Mouse (Mus musculus) forebrain, embryonic 16.5 days (tissue): Measurements from ENCODE around the gene Ugt1a10. TPM values are rescaled to one million over a fixed set of nuclear protein-coding genes. Genes with fewer than 3 reads are reported as not detected.

Experiments used
- ATAC-seq: fragments of 200-750 bp; cut with Nextera tagmentation; 2 replicates; pipeline ENCODE4 v1.8.0; 2017; ENCODE audit warnings: mild to moderate bottlenecking, moderate library complexity
- H3K27ac ChIP-seq: fragments of 300-500 bp; sonication (generic); 2 replicates; pipeline ENCODE4 v1.5.1; 2014; ENCODE audit warnings: low read length, control low read depth
- H3K27me3 ChIP-seq: fragments of 300-500 bp; sonication (generic); replicated peaks from 2 replicates; pipeline ENCODE4 v1.6.1; 2014; ENCODE audit warnings: low read length; ENCODE audit not compliant: control insufficient read depth, insufficient read depth
- H3K36me3 ChIP-seq: fragments of 300-500 bp; sonication (generic); 2 replicates; pipeline ENCODE4 v1.6.1; 2014; ENCODE audit not compliant: control insufficient read depth, insufficient read depth
- H3K4me1 ChIP-seq: fragments of 300-500 bp; sonication (generic); replicated peaks from 2 replicates; pipeline ENCODE4 v1.6.1; 2014; ENCODE audit warnings: low read length; ENCODE audit not compliant: control insufficient read depth, insufficient read depth
- H3K4me2 ChIP-seq: fragments of 300-500 bp; sonication (generic); 2 replicates; pipeline ENCODE4 v1.6.1; 2014; ENCODE audit warnings: mild to moderate bottlenecking, low read length, control low read depth
- H3K4me3 ChIP-seq: fragments of 300-500 bp; sonication (generic); replicated peaks from 2 replicates; pipeline ENCODE4 v1.5.1; 2014; ENCODE audit warnings: mild to moderate bottlenecking, low read length, control low read depth
- H3K9ac ChIP-seq: fragments of 300-500 bp; sonication (generic); replicated peaks from 2 replicates; pipeline ENCODE4 v1.6.1; 2014; ENCODE audit warnings: low read depth, low read length, control low read depth
- H3K9me3 ChIP-seq: fragments of 300-500 bp; sonication (generic); 2 replicates; pipeline ENCODE4 v1.6.1; 2016; ENCODE audit warnings: low read length; ENCODE audit not compliant: control insufficient read depth
- WGBS: fragments of 180-500 bp; shearing (Covaris S2); extraction: QIAGEN DNeasy Blood & Tissue Kit; methylation state at CpG from one replicate; pipeline ENCODE4 v1.1.7; 2014; 5-methylcytosine and 5-hydroxymethylcytosine counted together
- polyA plus RNA-seq: library from polyadenylated mRNA; unstranded; fragments of >200 nt; fragmentation: Nextera tagmentation; extraction: Ambion mirVana; gene quantifications from 2 replicates; pipeline ENCODE4 v1.2.1, GENCODE M21; 2015

Ugt1a10 gene
- polyA plus RNA-seq, 1 experiment from 2014 or later, result not detected

DNA sequence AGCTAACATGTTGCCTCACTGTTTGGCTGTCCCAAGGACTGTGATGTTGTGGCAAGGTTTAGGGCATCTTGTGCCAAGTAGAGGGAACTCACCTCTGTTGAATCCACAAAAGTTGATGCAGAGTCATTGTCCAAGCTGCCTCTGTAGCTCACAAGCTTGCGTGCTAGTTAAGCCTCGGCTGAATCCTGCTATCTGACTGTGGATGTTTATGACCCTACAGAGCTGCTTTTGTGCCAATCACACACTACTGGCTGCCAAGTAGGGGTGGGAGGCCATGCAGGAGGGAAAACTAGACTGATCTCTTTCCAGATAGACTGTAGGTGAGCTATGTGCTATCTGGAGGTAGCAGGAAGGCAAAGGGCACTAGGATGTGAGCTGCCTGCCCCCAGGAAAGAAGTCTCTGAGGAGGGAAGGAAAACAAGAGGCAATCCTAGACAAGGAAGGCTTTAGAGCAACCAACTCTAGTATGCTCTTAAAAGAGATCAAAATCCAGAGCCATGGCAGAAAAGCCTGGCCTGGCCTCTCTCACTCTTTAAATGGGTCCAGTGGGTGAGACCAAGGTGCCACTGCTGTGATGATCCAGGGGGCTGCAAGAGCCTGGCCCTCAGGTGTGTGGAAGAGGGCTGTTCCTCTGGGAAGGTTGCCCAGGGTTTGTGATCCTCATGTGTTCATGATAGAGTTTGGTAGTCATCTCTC, 158.7 kb downstream of the Ugt1a10 start:
- 0 out of 2 replicates have a peak, but pooled peaks have one; percentile 25 for ATAC-seq

GRCm38 (mm10) chr1:88214462-88214952, 159.3 kb downstream of the Ugt1a10 start:
- Histone ChIP-seq H3K9ac (no peak overlapping the region), H3K27ac (no peak overlapping the region), H3K27me3 (no peaks in the 10 kb centered on the region), H3K36me3 (no peaks in the 10 kb centered on the region), H3K4me3 (no peak overlapping the region), H3K9me3 (peaks cover 60% of the 10 kb centered on the region), H3K4me1 (no peaks in the 10 kb centered on the region), H3K4me2 (no peak overlapping the region)
- ATAC-seq, result no peak
- 82% methylated on average over 2 of the region's 2 CpGs for WGBS

More for the DNA sequence above, 158.7 kb downstream of the Ugt1a10 start:
- H3K36me3 ChIP-seq, result no peaks in the 10 kb centered on the region
- no peak overlapping the region for H3K4me3 ChIP-seq
- no peak overlapping the region for H3K27ac ChIP-seq
- H3K9me3 ChIP-seq, result peaks cover 60% of the 10 kb centered on the region
- H3K9ac ChIP-seq, result no peak overlapping the region
- 82% methylated on average over 2 of the region's 2 CpGs for WGBS
- H3K4me1 ChIP-seq, result no peaks in the 10 kb centered on the region
- H3K27me3 ChIP-seq, result no peaks in the 10 kb centered on the region
- no peak overlapping the region for H3K4me2 ChIP-seq

- Histone ChIP-seq H3K4me3 (no peak overlapping the region), H3K9ac (no peak overlapping the region), H3K36me3 (no peaks in the 10 kb centered on the region), H3K9me3 (peaks cover 60% of the 10 kb centered on the region), H3K27me3 (no peaks in the 10 kb centered on the region), H3K4me2 (no peak overlapping the region), H3K4me1 (no peaks in the 10 kb centered on the region), H3K27ac (no peak overlapping the region)
- WGBS, result 72% methylated on average over 10 of the region's 10 CpGs
- ATAC-seq, result no peak
Observed at GRCm38 (mm10) chr1:88215466-88216380, 160.5 kb downstream of the Ugt1a10 start.

DNA sequence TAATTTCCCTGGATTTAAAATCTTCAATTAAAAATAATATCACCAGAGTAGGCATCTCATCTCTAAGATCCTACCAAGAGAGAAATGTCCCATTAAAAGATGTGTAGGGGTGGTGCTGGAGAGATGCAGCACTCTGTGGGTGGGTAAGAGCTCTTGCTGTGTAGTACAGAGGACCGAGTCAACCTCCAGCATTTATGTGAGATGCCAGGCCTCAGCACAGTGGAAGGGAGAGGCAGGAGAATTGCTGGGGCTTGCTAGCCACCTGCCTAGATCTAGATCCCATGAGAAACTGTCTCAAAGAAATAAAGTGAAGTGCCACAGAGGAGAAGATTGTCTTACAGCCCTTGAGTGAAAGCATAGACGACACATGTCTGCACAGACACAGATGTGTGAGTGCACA, 161.4 kb downstream of the Ugt1a10 start:
- H3K9ac ChIP-seq, result no peak overlapping the region
- H3K36me3 ChIP-seq, result no peaks in the 10 kb centered on the region
- ATAC-seq, result no peak
- no peak overlapping the region for H3K27ac ChIP-seq
- H3K4me3 ChIP-seq, result no peak overlapping the region
- H3K9me3 ChIP-seq, result peaks cover 57% of the 10 kb centered on the region
- H3K4me2 ChIP-seq, result no peak overlapping the region
- WGBS, result 54% methylated on average over 2 of the region's 2 CpGs
- H3K4me1 ChIP-seq, result no peaks in the 10 kb centered on the region
- no peaks in the 10 kb centered on the region for H3K27me3 ChIP-seq

- H3K4me1 ChIP-seq, result no peaks in the 10 kb centered on the region
- H3K27ac ChIP-seq, result no peak overlapping the region
- H3K9ac ChIP-seq, result no peak overlapping the region
- H3K9me3 ChIP-seq, result peaks cover 53% of the 10 kb centered on the region
- H3K4me2 ChIP-seq, result no peak overlapping the region
- ATAC-seq, result no peak
- no peak overlapping the region for H3K4me3 ChIP-seq
- H3K36me3 ChIP-seq, result no peaks in the 10 kb centered on the region
- no peaks in the 10 kb centered on the region for H3K27me3 ChIP-seq
- WGBS, result 67% methylated on average over 2 of the region's 2 CpGs
Observed at GRCm38 (mm10) chr1:88217144-88217543, 162.0 kb downstream of the Ugt1a10 start.

DNA sequence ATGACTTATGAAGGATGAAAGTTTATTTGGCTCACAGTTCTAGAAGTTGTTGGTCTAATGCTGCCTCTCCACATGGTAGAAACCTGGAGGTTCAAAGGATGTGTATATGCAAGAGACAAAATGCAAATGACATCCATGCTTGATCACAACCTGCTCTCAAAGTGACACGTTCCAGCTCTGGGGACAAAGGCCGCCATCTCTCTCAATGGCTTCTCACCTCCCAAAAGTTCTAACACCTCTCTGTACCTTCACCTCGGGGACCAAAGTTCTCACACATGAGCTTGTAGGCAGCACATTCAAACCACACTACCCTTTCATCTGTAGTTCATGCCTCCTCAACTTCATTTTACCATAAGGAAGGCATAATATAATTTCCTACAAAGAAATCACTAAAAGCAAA, 162.4 kb downstream of the Ugt1a10 start:
- no peak overlapping the region for H3K27ac ChIP-seq
- ATAC-seq, result no peak
- 39% methylated on average over 3 of the region's 3 CpGs for WGBS

DNA sequence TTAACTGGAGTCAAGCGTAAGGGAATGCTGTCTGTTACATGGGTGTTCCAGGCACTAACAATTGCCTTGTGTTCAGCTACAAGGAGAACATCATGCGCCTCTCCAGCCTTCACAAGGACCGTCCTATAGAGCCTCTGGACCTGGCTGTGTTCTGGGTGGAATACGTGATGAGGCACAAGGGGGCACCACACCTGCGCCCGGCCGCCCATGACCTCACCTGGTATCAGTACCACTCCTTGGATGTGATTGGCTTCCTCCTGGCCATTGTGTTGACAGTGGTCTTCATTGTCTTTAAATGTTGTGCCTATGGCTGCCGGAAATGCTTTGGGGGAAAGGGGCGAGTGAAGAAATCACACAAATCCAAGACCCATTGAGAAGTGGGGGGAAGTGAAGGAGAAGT, 162.9 kb downstream of the Ugt1a10 start:
- Histone ChIP-seq H3K36me3 (no peaks in the 10 kb centered on the region), H3K4me1 (no peaks in the 10 kb centered on the region), H3K9me3 (peaks cover 45% of the 10 kb centered on the region), H3K9ac (no peak overlapping the region), H3K4me2 (no peak overlapping the region), H3K4me3 (no peak overlapping the region), H3K27me3 (no peaks in the 10 kb centered on the region), H3K27ac (no peak overlapping the region)
- WGBS, result 75% methylated on average over 9 of the region's 9 CpGs
- no peak for ATAC-seq

More for the DNA sequence above, 162.4 kb downstream of the Ugt1a10 start:
- no peak overlapping the region for H3K4me2 ChIP-seq
- H3K4me3 ChIP-seq, result no peak overlapping the region
- H3K9ac ChIP-seq, result no peak overlapping the region
- H3K36me3 ChIP-seq, result no peaks in the 10 kb centered on the region
- no peaks in the 10 kb centered on the region for H3K4me1 ChIP-seq
- no peaks in the 10 kb centered on the region for H3K27me3 ChIP-seq
- H3K9me3 ChIP-seq, result peaks cover 50% of the 10 kb centered on the region

DNA sequence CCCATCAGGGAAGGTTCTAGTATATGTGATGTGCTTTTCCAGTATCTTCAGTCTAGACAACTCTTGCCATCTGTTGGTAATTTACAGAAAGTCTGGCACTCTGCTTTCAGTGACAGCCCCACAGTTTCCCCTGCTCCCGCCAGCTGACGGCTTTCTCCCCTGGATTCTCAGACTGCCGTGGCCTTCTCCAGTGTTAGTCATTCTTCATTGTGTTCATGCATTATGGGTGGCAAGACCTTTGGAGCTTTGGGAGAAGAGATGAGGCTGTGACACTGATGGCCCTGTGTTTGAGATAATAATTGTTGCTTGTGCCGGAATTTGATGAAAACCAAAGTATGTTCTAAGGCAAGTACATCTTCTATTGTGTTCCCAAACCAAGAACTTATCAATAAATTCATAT, 163.4 kb downstream of the Ugt1a10 start:
- H3K9me3 ChIP-seq, result peaks cover 40% of the 10 kb centered on the region
- no peak for ATAC-seq
- H3K4me1 ChIP-seq, result no peaks in the 10 kb centered on the region
- H3K27ac ChIP-seq, result no peak overlapping the region
- 50% methylated on average over 4 of the region's 4 CpGs for WGBS
- H3K36me3 ChIP-seq, result no peaks in the 10 kb centered on the region
- no peak overlapping the region for H3K9ac ChIP-seq
- no peak overlapping the region for H3K4me3 ChIP-seq
- no peaks in the 10 kb centered on the region for H3K27me3 ChIP-seq
- no peak overlapping the region for H3K4me2 ChIP-seq

GRCm38 (mm10) chr1:88219054-88219453, 163.9 kb downstream of the Ugt1a10 start:
- H3K9ac ChIP-seq, result no peak overlapping the region
- WGBS, result 22% methylated on average over 1 of the region's 1 CpGs
- H3K4me2 ChIP-seq, result no peak overlapping the region
- H3K4me3 ChIP-seq, result no peak overlapping the region
- no peak overlapping the region for H3K27ac ChIP-seq
- H3K9me3 ChIP-seq, result peaks cover 35% of the 10 kb centered on the region
- H3K4me1 ChIP-seq, result no peaks in the 10 kb centered on the region
- H3K36me3 ChIP-seq, result no peaks in the 10 kb centered on the region
- H3K27me3 ChIP-seq, result no peaks in the 10 kb centered on the region
- no peak for ATAC-seq
